8 mouse cellular contexts compared by ENCODE assay signal in the genomic region with DNA sequence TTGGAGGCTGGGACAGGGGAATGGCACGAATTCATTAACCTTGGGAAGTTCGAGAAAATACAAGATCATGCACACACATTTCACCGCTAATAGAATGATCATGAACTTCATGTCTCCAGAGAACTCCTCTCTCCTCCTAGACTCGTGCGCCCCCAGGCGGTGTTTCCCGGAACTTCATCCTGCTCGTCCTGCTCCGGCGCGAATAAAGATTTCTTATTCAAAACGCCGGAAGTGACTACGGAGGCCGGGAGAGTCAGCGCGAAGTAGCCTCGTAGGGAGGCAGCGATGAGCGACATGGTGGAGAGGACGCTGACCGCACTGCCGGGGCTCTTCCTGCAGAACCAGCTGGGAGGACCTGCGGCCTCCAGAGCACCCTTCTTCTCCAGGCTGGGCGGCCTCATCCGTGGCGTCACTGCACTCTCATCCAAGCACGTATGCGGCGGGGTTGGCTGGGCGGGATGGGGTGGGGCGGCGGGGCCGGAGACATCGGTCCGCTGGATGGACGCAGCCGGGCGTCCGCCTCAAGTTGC. TPM values are rescaled to one million over a fixed set of nuclear protein-coding genes. Genes with fewer than 3 reads are reported as not detected.
DNase-seq lines count a peak whose midpoint lies in the region; ATAC-seq and TF ChIP-seq lines count a peak whose summit lies in the region.

Ap4e1 (plus strand) TSS at position 249 of the 530 bp plus-strand sequence.

- peak within 1 kb of the TSS; percentile 74 for H3K4me3 ChIP-seq in embryonic facial prominence, embryonic 14.5 days (ENCODE audit: low read depth, low read length)
- H3K4me3 ChIP-seq in limb, embryonic 14.5 days (replicated peaks; ENCODE audit: low read length), result peak within 1 kb of the TSS; percentile 68
- peak within 1 kb of the TSS; percentile 93 for H3K4me3 ChIP-seq in midbrain, postnatal 0 days (ENCODE audit: low read depth, low read length)

- H3K4me1 ChIP-seq in embryonic facial prominence, embryonic 14.5 days (ENCODE audit: control insufficient read depth, insufficient read depth, low read length), result peaks cover 6% of the 10 kb centered on the region
- peaks cover 7% of the 10 kb centered on the region; the same call in 1 of the 2 replicates for H3K4me1 ChIP-seq in limb, embryonic 14.5 days (ENCODE audit: control insufficient read depth, insufficient read depth, low read length)
- H3K4me1 ChIP-seq in midbrain, postnatal 0 days (ENCODE audit: insufficient read depth, low read length), result no peaks in the 10 kb centered on the region

- H3K9ac ChIP-seq in embryonic facial prominence, embryonic 14.5 days (ENCODE audit: low read depth, low read length), result peak within 1 kb of the TSS; percentile 84
- peak within 1 kb of the TSS; percentile 81 for H3K9ac ChIP-seq in limb, embryonic 14.5 days (ENCODE audit: low read depth, low read length, severe bottlenecking)
- H3K9ac ChIP-seq in midbrain, postnatal 0 days (replicated peaks; ENCODE audit: low read length, poor library complexity, severe bottlenecking), result peak within 1 kb of the TSS; percentile 83

- H3K27ac ChIP-seq in embryonic facial prominence, embryonic 14.5 days (replicated peaks; ENCODE audit: low read depth, low read length), result 0 out of 2 replicates have a peak within 1 kb of the TSS, but pooled peaks have one; percentile 53
- H3K27ac ChIP-seq in limb, embryonic 14.5 days (replicated peaks; ENCODE audit: low read depth, low read length), result peak within 1 kb of the TSS; percentile 50
- peak within 1 kb of the TSS; percentile 80 for H3K27ac ChIP-seq in midbrain, postnatal 0 days (ENCODE audit: low read depth, low read length)

- H3K27me3 ChIP-seq in embryonic facial prominence, embryonic 14.5 days (replicated peaks; ENCODE audit: control insufficient read depth, insufficient read depth, low read length), result no peaks in the 10 kb centered on the region
- H3K27me3 ChIP-seq in limb, embryonic 14.5 days (ENCODE audit: control insufficient read depth, insufficient read depth, low read length), result no peaks in the 10 kb centered on the region
- H3K27me3 ChIP-seq in midbrain, postnatal 0 days (ENCODE audit: insufficient read depth, low read length), result no peaks in the 10 kb centered on the region

- ATAC-seq in embryonic facial prominence, embryonic 14.5 days (ENCODE audit: low read depth), result peak; percentile 88
- peak; percentile 90 for ATAC-seq in limb, embryonic 14.5 days (ENCODE audit: low FRiP score, low read depth)
- peak; percentile 92 for ATAC-seq in midbrain, postnatal 0 days (ENCODE audit: low FRiP score)

- WGBS in embryonic facial prominence, embryonic 14.5 days, result under 1% methylated on average over 32 of the region's 40 CpGs
- WGBS in limb, embryonic 14.5 days, result under 1% methylated on average over 35 of the region's 40 CpGs
- under 1% methylated on average over 40 of the region's 40 CpGs for WGBS in midbrain, postnatal 0 days

- peak; percentile 98 for TF ChIP-seq CTCF in midbrain, postnatal 0 days (IDR thresholded peaks at IDR 0.05)

- H3K9me3 ChIP-seq in embryonic facial prominence, embryonic 14.5 days (ENCODE audit: control insufficient read depth, low read length), result no peaks in the 10 kb centered on the region
- no peaks in the 10 kb centered on the region for H3K9me3 ChIP-seq in limb, embryonic 14.5 days (ENCODE audit: control insufficient read depth, low read length)
- H3K9me3 ChIP-seq in midbrain, postnatal 0 days (ENCODE audit: low read length), result no peaks in the 10 kb centered on the region

- peak; percentile 56; the same call in 1 of the 2 replicates for TF ChIP-seq POLR2A in limb, embryonic 14.5 days (IDR thresholded peaks at IDR 0.05; ENCODE audit: borderline replicate concordance, extremely low read depth, insufficient read depth, insufficient read length)

- peak within 1 kb of the TSS; percentile 56 for H3K4me2 ChIP-seq in embryonic facial prominence, embryonic 14.5 days (ENCODE audit: low read depth, low read length)
- peak within 1 kb of the TSS; percentile 56 for H3K4me2 ChIP-seq in limb, embryonic 14.5 days (replicated peaks; ENCODE audit: low read depth, low read length, severe bottlenecking)
- peak within 1 kb of the TSS; percentile 52 for H3K4me2 ChIP-seq in midbrain, postnatal 0 days (ENCODE audit: low read depth, low read length, poor library complexity, severe bottlenecking)

- peak; percentile 98 for DNase-seq in 3T3-L1 (ENCODE audit: low read depth, low spot score)
- peak; percentile 94 to 97 for DNase-seq in adrenal gland, postnatal 4 days (ENCODE audit: low spot score in 2 of 2)
- DNase-seq in embryonic facial prominence, embryonic 14.5 days (ENCODE audit: low spot score), result peak; percentile 95
- peak; percentile 97 for DNase-seq in heart, adult 8-10 months (ENCODE audit: low spot score)
- DNase-seq in kidney, adult 9 months, result peak; percentile 96
- DNase-seq in limb, embryonic 14.5 days (ENCODE audit: low spot score), result peak; percentile 94
- peak; percentile 95 for DNase-seq in midbrain, postnatal 0 days (ENCODE audit: low spot score)
- peak; percentile 95 to 98 for DNase-seq in spleen, postnatal 14 days (ENCODE audit: low spot score in 2 of 2)

- peaks cover 16% of the 10 kb centered on the region for H3K36me3 ChIP-seq in embryonic facial prominence, embryonic 14.5 days (ENCODE audit: control insufficient read depth, insufficient read depth, low read length)
- peaks cover 25% of the 10 kb centered on the region for H3K36me3 ChIP-seq in limb, embryonic 14.5 days (ENCODE audit: control insufficient read depth, insufficient read depth, low read length)
- H3K36me3 ChIP-seq in midbrain, postnatal 0 days (ENCODE audit: insufficient read depth, low read length), result peaks cover 8% of the 10 kb centered on the region

RNA-seq across cellular contexts. Expression of gene Ap4e1, which starts in this region (rescaled TPM):
- 10 to 100 TPM; 15.5 TPM for total RNA-seq in adrenal gland, postnatal 4 days (2021)
- polyA plus RNA-seq in embryonic facial prominence, embryonic 14.5 days (2014; fragmentation: Nextera tagmentation; extraction: Ambion mirVana), result 9.6 TPM in 2 replicates
- 1 to 10 TPM; 5.1 to 5.9 (median 5.7) TPM for total RNA-seq in heart, adult 8-10 months (2022)
- polyA plus RNA-seq in limb, embryonic 14.5 days (2012; rRNA removed), result 10.6 and 12.1 TPM in 2 replicates
- polyA plus RNA-seq in limb, embryonic 14.5 days (2014; fragmentation: Nextera tagmentation; extraction: Ambion mirVana), result 8.9 and 9.5 TPM in 2 replicates
- total RNA-seq in midbrain, postnatal 0 days (2014; rRNA removed), result 13.1 and 17.0 TPM in 2 replicates
- 5.9 and 7.0 TPM in 2 replicates for polyA plus RNA-seq in midbrain, postnatal 0 days (2015; fragmentation: Nextera tagmentation; extraction: Ambion mirVana)

Comparison
In these comparisons a context has a peak if more than half of its experiments do, and no peak if none do; other contexts are left out.
1. Peak in every context shown above with its lines: DNase-seq, ATAC-seq, H3K4me3 ChIP-seq and H3K27ac ChIP-seq.